Mouse (Mus musculus): Measurements from ENCODE around the gene Sv2a. TPM values are rescaled to one million over a fixed set of nuclear protein-coding genes. Genes with fewer than 3 reads are reported as not detected.
A peak's percentile ranks its signal among the peaks of the same experiment; 100 is the strongest.

Gene Sv2a
- total RNA-seq (2021) (10 to 100 TPM in 1 of 2 experiments, 1 to 10 TPM in 1; 5.7 to 14.1 TPM), polyA plus RNA-seq (2012; rRNA removed) (3.3 and 3.6 TPM in 2 replicates)
- long read RNA-seq, full-length matches to known transcripts, result 4 of 5 reads
- long read RNA-seq, partial matches to known transcripts, result 1 of 5 reads
- long read RNA-seq, other reads (novel, unspliced or antisense), result 0 of 5 reads

GRCm38 (mm10) chr3:96180727-96181477 is at the start of gene Sv2a:
Sv2a (plus strand) TSS chr3:96181151.
- peak; percentile 47 for DNase-seq

- no peak for DNase-seq
Measured at GRCm38 (mm10) chr3:96132478-96132877, 48.5 kb upstream of the Sv2a start.

- no peak for DNase-seq
Measured at GRCm38 (mm10) chr3:96133327-96133905, 47.5 kb upstream of the Sv2a start.

- peak; percentile 77 for DNase-seq
Measured at GRCm38 (mm10) chr3:96135011-96135410, 45.9 kb upstream of the Sv2a start.

- peak; percentile 58 for DNase-seq
Measured at GRCm38 (mm10) chr3:96147950-96148349, 33.0 kb upstream of the Sv2a start.

GRCm38 (mm10) chr3:96151836-96152235 is 29.1 kb upstream of the Sv2a start:
- DNase-seq, result no peak

GRCm38 (mm10) chr3:96152611-96153010 is 28.3 kb upstream of the Sv2a start:
- DNase-seq, result no peak

GRCm38 (mm10) chr3:96155501-96155900 is 25.4 kb upstream of the Sv2a start:
- no peak for DNase-seq

GRCm38 (mm10) chr3:96159820-96160219 is 21.1 kb upstream of the Sv2a start:
- DNase-seq, result no peak

- peak; percentile 91 for DNase-seq
Measured at GRCm38 (mm10) chr3:96160222-96160802, 20.6 kb upstream of the Sv2a start.

GRCm38 (mm10) chr3:96160803-96161516 is 20.0 kb upstream of the Sv2a start:
- DNase-seq, result peak; percentile 89

- DNase-seq, result peak; percentile 62
Measured at GRCm38 (mm10) chr3:96161869-96162840, 18.8 kb upstream of the Sv2a start, which contains the start of gene Mtmr11. Mtmr11 (plus strand) TSS chr3:96162004.

- no peak for DNase-seq
Measured at GRCm38 (mm10) chr3:96163040-96163439, 17.9 kb upstream of the Sv2a start.

- no peak for DNase-seq
Measured at GRCm38 (mm10) chr3:96168466-96169158, 12.3 kb upstream of the Sv2a start.

GRCm38 (mm10) chr3:96170276-96170675 is 10.7 kb upstream of the Sv2a start:
- peak; percentile 73 for DNase-seq

GRCm38 (mm10) chr3:96170976-96171545 is 9.9 kb upstream of the Sv2a start:
- DNase-seq, result peak; percentile 38

GRCm38 (mm10) chr3:96171583-96172196 is 9.3 kb upstream of the Sv2a start:
- DNase-seq, result no peak

GRCm38 (mm10) chr3:96172197-96173178 is 8.5 kb upstream of the Sv2a start, which contains the start of gene Sf3b4:
Sf3b4 (plus strand) TSS chr3:96172332.
- peak; percentile 92 for DNase-seq
